ENCODE assay signal across 1 mouse cellular context in the genomic region with DNA sequence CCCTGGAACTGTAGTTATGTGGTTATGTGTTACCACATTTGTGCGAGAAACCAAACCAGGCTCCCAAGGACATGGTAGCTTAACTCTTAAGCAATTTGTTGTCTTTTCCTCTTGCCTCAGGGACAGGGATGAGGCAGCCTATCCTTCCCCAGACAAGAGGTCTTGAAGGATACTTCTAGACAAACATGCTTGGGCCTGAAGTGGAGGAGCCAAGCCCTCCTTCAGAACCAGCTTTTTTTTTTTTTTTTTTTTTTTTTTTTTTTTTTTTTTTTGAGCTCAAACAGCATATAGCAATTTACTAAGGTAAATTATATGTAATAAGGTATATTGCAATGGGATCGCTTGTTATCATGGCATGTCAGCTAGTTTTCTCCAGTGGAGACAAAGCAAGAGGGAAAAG.
TF ChIP-seq lines count a peak whose summit lies in the region.

No protein-coding gene starts in this region.

TF ChIP-seq in CH12.LX, 34 proteins besides CTCF, POLR2A, EP300 and RAD21:
- TF ChIP-seq ZNF384 (IDR thresholded peaks at IDR 0.05; ENCODE audit: low read depth, low read length), result peak; percentile 85
- no peak for TF ChIP-seq NRF1 (IDR thresholded peaks at IDR 0.05; ENCODE audit: low read depth, low read length)
